Mouse (Mus musculus) embryonic facial prominence, embryonic 14.5 days (tissue): Measurements from ENCODE around the gene Hsd17b14. TPM values are rescaled to one million over a fixed set of nuclear protein-coding genes. Genes with fewer than 3 reads are reported as not detected.
"Not testable (repeated sequence)": the region's sequence is repeated elsewhere in the genome, so short reads cannot be mapped to it uniquely, and the experiment has no call there.

Experiments used
- ATAC-seq: fragments of 200-750 bp; cut with Nextera tagmentation; 2 replicates; pipeline ENCODE4 v1.8.0; 2017; ENCODE audit warnings: low read depth, moderate number of reproducible peaks, moderate TSS enrichment
- DNase-seq: peaks from one replicate; pipeline ENCODE4 v3.0.0-alpha.2; 2015; ENCODE audit warnings: low spot score
- H3K27ac ChIP-seq: fragments of 300-500 bp; sonication (generic); replicated peaks from 2 replicates; pipeline ENCODE4 v1.5.1; 2014; ENCODE audit warnings: low read depth, mild to moderate bottlenecking, low read length, moderate library complexity
- H3K27me3 ChIP-seq: fragments of 300-500 bp; sonication (generic); replicated peaks from 2 replicates; pipeline ENCODE4 v1.6.1; 2014; ENCODE audit warnings: low read length; ENCODE audit not compliant: control insufficient read depth, insufficient read depth
- H3K36me3 ChIP-seq: fragments of 300-500 bp; sonication (generic); 2 replicates; pipeline ENCODE4 v1.6.1; 2014; ENCODE audit warnings: low read length, mixed read lengths; ENCODE audit not compliant: control insufficient read depth, insufficient read depth
- H3K4me1 ChIP-seq: fragments of 300-500 bp; sonication (generic); 2 replicates; pipeline ENCODE4 v1.6.1; 2014; ENCODE audit warnings: antibody characterized with exemption, low read length; ENCODE audit not compliant: control insufficient read depth, insufficient read depth
- H3K4me2 ChIP-seq: fragments of 300-500 bp; sonication (generic); 2 replicates; pipeline ENCODE4 v1.6.1; 2014; ENCODE audit warnings: low read depth, mild to moderate bottlenecking, low read length, moderate library complexity, mixed read lengths
- H3K4me3 ChIP-seq: fragments of 300-500 bp; sonication (generic); 2 replicates; pipeline ENCODE4 v1.5.1; 2014; ENCODE audit warnings: low read depth, mild to moderate bottlenecking, low read length
- H3K9ac ChIP-seq: fragments of 300-500 bp; sonication (generic); 2 replicates; pipeline ENCODE4 v1.6.1; 2014; ENCODE audit warnings: low read depth, mild to moderate bottlenecking, low read length, moderate library complexity, mixed read lengths
- H3K9me3 ChIP-seq: fragments of 300-500 bp; sonication (generic); 2 replicates; pipeline ENCODE4 v1.6.1; 2016; ENCODE audit warnings: low read length; ENCODE audit not compliant: control insufficient read depth
- WGBS: fragments of 180-500 bp; shearing (Covaris S2); extraction: QIAGEN DNeasy Blood & Tissue Kit; methylation state at CpG from one replicate; pipeline ENCODE4 v1.1.7; 2014; 5-methylcytosine and 5-hydroxymethylcytosine counted together
- polyA plus RNA-seq: library from polyadenylated mRNA; unstranded; fragments of >200 nt; fragmentation: Nextera tagmentation; extraction: Ambion mirVana; gene quantifications from 2 replicates; pipeline ENCODE4 v1.2.1, GENCODE M21; 2014

The Hsd17b14 gene
- polyA plus RNA-seq, 1 experiment from 2014 or later = 1.0 TPM

GRCm38 (mm10) chr7:45524841-45525621 is 29.7 kb upstream of the Hsd17b14 start:
- Histone ChIP-seq H3K4me1 (peaks cover 21% of the 10 kb centered on the region), H3K9me3 (no peaks in the 10 kb centered on the region), H3K4me3 (peak overlapping the region; percentile 77), H3K36me3 (peaks cover 10% of the 10 kb centered on the region; the same call in 1 of the 2 replicates), H3K27me3 (no peaks in the 10 kb centered on the region), H3K4me2 (peak overlapping the region; percentile 94), H3K27ac (peak overlapping the region; percentile 94), H3K9ac (peak overlapping the region; percentile 89)
- DNase-seq (no peak), ATAC-seq (no peak)
- 25% methylated on average over 9 of the region's 12 CpGs for WGBS

- H3K27me3 ChIP-seq = no peaks in the 10 kb centered on the region
- peak within 1 kb of the TSS; percentile 89 for H3K9ac ChIP-seq
- H3K27ac ChIP-seq = peak within 1 kb of the TSS; percentile 94
- WGBS = under 1% methylated on average over 52 of the region's 54 CpGs
- H3K4me1 ChIP-seq = peaks cover 28% of the 10 kb centered on the region
- peak; percentile 85 for ATAC-seq
- peak within 1 kb of the TSS; percentile 94 for H3K4me2 ChIP-seq
- no peaks in the 10 kb centered on the region for H3K9me3 ChIP-seq
- H3K36me3 ChIP-seq = peaks cover 10% of the 10 kb centered on the region; the same call in 1 of the 2 replicates
- peak; percentile 96 for DNase-seq
- peak within 1 kb of the TSS; percentile 77 for H3K4me3 ChIP-seq
These were observed 28.8 kb upstream of the Hsd17b14 start, which contains the start of the genes Ppp1r15a and Plekha4 for GRCm38 (mm10) chr7:45525809-45526473. Gene Ppp1r15a (minus strand): TSS chr7:45526268. Gene Plekha4 (plus strand): TSS chr7:45526330.

GRCm38 (mm10) chr7:45526474-45527120 is 28.1 kb upstream of the Hsd17b14 start:
- Histone ChIP-seq H3K4me1 (peaks cover 23% of the 10 kb centered on the region), H3K9me3 (no peaks in the 10 kb centered on the region), H3K36me3 (peaks cover 10% of the 10 kb centered on the region; the same call in 1 of the 2 replicates), H3K27ac (peak overlapping the region; percentile 94), H3K4me3 (peak overlapping the region; percentile 77), H3K27me3 (no peaks in the 10 kb centered on the region), H3K9ac (peak overlapping the region; percentile 89), H3K4me2 (peak overlapping the region; percentile 94)
- DNase-seq = no peak
- WGBS = 23% methylated on average over 7 of the region's 7 CpGs
- no peak for ATAC-seq

GRCm38 (mm10) chr7:45527169-45527568 is 27.5 kb upstream of the Hsd17b14 start:
- Histone ChIP-seq H3K4me1 (peaks cover 23% of the 10 kb centered on the region), H3K36me3 (peaks cover 10% of the 10 kb centered on the region; the same call in 1 of the 2 replicates)
- not testable (repeated sequence) for H3K4me2 ChIP-seq, H3K9ac ChIP-seq, H3K4me3 ChIP-seq, DNase-seq, H3K27me3 ChIP-seq, H3K27ac ChIP-seq, ATAC-seq, H3K9me3 ChIP-seq
- 87% methylated on average over 6 of the region's 6 CpGs for WGBS

GRCm38 (mm10) chr7:45529461-45529860 is 25.2 kb upstream of the Hsd17b14 start:
- peaks cover 22% of the 10 kb centered on the region for H3K4me1 ChIP-seq
- WGBS = 11% methylated on average over 6 of the region's 6 CpGs
- H3K27ac ChIP-seq = no peak overlapping the region; the same call in 1 of the 2 replicates
- H3K36me3 ChIP-seq = no peaks in the 10 kb centered on the region
- peak overlapping the region; percentile 25; the same call in 1 of the 2 replicates for H3K4me2 ChIP-seq
- no peak overlapping the region for H3K9ac ChIP-seq
- no peak for DNase-seq
- no peaks in the 10 kb centered on the region for H3K9me3 ChIP-seq
- no peak for ATAC-seq
- H3K4me3 ChIP-seq = no peak overlapping the region
- H3K27me3 ChIP-seq = no peaks in the 10 kb centered on the region

- no peak overlapping the region for H3K9ac ChIP-seq
- DNase-seq = no peak
- peaks cover 11% of the 10 kb centered on the region; the same call in 1 of the 2 replicates for H3K4me1 ChIP-seq
- no peaks in the 10 kb centered on the region for H3K36me3 ChIP-seq
- ATAC-seq = 0 out of 2 replicates have a peak, but pooled peaks have one; percentile 1
- no peaks in the 10 kb centered on the region for H3K9me3 ChIP-seq
- WGBS = 62% methylated on average over 2 of the region's 2 CpGs
- peak overlapping the region; percentile 56 for H3K27ac ChIP-seq
- H3K27me3 ChIP-seq = no peaks in the 10 kb centered on the region
- no peak overlapping the region for H3K4me3 ChIP-seq
- H3K4me2 ChIP-seq = peak overlapping the region; percentile 25; the same call in 1 of the 2 replicates
These were observed 24.1 kb upstream of the Hsd17b14 start for GRCm38 (mm10) chr7:45530643-45531042.

- ATAC-seq = no peak
- H3K9me3 ChIP-seq = no peaks in the 10 kb centered on the region
- H3K36me3 ChIP-seq = no peaks in the 10 kb centered on the region
- WGBS = 59% methylated on average over 1 of the region's 1 CpGs
- H3K4me2 ChIP-seq = no peak overlapping the region
- no peak overlapping the region for H3K4me3 ChIP-seq
- H3K27me3 ChIP-seq = no peaks in the 10 kb centered on the region
- H3K9ac ChIP-seq = no peak overlapping the region
- H3K27ac ChIP-seq = no peak overlapping the region
- no peak for DNase-seq
- peaks cover 5% of the 10 kb centered on the region for H3K4me1 ChIP-seq
These were observed 19.0 kb upstream of the Hsd17b14 start for GRCm38 (mm10) chr7:45535676-45536075.

- peak overlapping the region; percentile 81 for H3K4me2 ChIP-seq
- no peaks in the 10 kb centered on the region for H3K27me3 ChIP-seq
- H3K4me3 ChIP-seq = peak overlapping the region; percentile 43
- H3K27ac ChIP-seq = no peak overlapping the region
- H3K4me1 ChIP-seq = peaks cover 4% of the 10 kb centered on the region
- H3K9ac ChIP-seq = peak overlapping the region; percentile 59; the same call in 1 of the 2 replicates
- no peak for DNase-seq
- no peak for ATAC-seq
- 73% methylated on average over 10 of the region's 10 CpGs for WGBS
- H3K9me3 ChIP-seq = no peaks in the 10 kb centered on the region
- no peaks in the 10 kb centered on the region for H3K36me3 ChIP-seq
These were observed 17.1 kb upstream of the Hsd17b14 start for GRCm38 (mm10) chr7:45537602-45538001.
